Mouse (Mus musculus) fibroblast of lung, adult 2 months (primary cell): ENCODE measurements around the gene Cmbl.

ENCODE experiments used
- DNase-seq: peaks from one replicate; pipeline ENCODE4 v3.0.0-alpha.2; 2011; ENCODE audit warnings: low read depth

Cmbl gene

GRCm38 (mm10) chr15:31627277-31628154, 62.3 kb downstream of the Cmbl start:
- no peak for DNase-seq

DNA sequence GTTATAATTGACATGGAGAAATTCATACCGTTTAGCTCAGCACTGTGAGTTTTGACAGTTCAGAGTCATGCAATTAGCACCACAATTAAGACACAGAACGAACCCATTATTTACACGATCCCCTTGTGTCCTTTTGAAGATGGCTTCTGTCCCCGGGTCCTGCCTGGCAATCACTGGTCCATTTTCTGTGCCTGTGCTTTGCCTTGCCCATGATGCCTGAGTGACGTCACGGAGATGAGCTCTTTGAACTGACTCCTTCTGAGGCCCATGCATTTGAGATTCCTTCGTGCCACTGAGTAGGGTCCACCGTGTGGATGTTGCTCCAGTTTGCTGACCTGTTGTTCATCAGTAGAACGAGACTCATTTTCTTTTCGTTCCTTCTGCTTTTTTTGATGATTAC, 63.0 kb downstream of the Cmbl start:
- no peak for DNase-seq

DNA sequence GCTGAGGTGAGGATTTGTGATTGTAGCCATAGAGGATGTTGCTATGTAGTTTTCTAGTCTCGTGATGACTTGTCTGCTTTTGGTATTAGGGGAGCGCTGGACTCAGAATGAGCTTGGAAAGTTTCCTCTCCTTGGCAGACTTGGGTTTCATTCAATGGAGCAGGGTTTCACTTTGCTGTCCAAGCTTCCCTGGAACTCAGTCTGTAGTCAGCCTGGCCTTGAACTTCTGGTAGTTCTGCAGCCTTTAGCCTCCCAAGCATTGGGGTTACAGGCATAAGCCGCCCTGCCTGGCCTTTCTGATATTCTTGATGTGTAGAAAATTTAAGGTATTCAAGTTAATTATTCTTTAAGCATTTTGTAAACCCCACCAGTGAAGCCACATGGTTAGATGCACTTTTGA, 64.4 kb downstream of the Cmbl start:
- DNase-seq, result no peak

GRCm38 (mm10) chr15:31631396-31631858, 66.2 kb downstream of the Cmbl start:
- no peak for DNase-seq

DNA sequence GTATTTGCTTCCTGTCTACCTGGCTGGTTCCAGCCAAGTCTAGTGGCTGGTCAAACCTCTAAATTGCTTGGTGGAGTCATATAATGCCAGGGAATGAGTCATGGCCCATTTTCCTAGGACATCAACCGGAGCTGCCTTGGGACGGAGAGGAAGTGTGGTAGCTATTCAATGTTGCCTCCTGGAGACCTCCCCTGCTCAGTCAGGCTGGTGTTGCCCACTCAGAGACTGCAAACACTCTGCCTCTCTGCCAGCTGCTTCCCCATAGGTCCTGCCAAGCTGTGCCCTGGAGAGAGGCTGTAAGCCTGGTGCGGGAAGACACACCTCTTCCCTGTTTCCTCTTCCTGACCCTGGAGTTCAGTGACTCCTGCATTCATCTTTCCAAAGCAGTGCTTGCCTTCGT, 67.3 kb downstream of the Cmbl start:
- DNase-seq, result no peak

DNA sequence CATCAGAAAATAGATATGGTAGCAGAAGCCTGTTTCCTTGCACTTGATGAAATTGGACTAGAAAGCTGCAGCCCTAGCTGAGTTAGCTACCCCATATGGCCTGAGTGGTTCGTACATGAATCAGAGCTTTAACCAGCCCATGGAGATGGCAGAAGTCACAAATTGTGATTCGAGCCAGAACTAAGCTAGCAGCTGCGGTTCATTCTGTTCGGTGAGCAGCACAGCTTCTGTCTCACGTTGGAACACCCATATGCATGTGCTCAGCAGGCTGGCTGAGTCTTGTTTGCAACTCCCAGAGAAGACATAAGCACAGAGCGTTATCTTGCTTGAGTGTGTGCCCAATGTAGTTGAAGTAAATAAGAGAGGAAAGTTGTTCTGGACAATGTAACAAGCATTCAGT, 69.4 kb downstream of the Cmbl start:
- no peak for DNase-seq

GRCm38 (mm10) chr15:31636091-31636595, 71.0 kb downstream of the Cmbl start:
- no peak for DNase-seq
